Mouse (Mus musculus) CD4-positive, CD25-positive, alpha-beta regulatory T cell, adult 2 months (primary cell): ENCODE measurements around the gene Hebp1.
A peak's percentile ranks its signal among the peaks of the same experiment; 100 is the strongest.

Source experiments
- DNase-seq: peaks from one replicate; pipeline ENCODE4 v3.0.0-alpha.2; 2012; ENCODE audit warnings: low read depth, low spot score

Hebp1 gene

DNA sequence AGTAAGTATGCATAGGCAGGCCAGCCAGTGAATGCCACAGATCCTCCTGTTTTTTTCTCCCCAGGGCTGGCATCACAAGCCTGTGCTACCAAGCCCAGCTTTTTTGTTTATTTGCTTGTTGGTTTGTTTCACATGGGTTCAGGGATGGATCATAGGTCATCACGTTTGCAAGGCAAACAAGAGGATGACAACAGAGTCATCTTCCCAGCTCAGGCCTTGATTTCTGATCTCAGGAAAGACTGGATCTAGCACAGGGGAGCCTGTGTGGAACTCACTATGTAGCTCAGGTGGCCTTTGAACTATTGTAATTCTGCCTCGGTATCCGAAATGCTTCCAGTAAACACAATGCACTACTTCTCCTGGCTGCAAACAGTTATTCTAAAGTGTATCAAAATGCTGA lies 35.5 kb downstream of the Hebp1 start:
- DNase-seq: no peak

DNA sequence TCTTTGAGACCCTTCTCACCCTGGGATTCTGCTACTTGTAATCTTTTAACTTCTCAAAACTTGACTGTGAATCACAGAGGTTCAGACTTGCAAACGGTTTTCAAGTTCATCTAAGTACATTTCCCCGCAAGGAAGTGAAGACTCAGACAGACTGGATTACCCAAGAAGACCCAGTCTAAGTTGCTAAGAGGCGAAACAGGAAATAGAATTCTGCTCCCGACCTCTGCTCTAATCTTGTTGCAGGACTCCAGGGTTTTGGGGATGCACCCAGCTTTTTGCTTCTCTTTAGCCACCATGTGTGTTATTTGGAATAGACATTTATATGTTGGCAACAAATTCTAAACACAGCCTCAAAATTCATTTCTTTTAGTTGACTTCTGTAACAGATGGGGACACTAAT lies 36.5 kb downstream of the Hebp1 start:
- no peak for DNase-seq

DNA sequence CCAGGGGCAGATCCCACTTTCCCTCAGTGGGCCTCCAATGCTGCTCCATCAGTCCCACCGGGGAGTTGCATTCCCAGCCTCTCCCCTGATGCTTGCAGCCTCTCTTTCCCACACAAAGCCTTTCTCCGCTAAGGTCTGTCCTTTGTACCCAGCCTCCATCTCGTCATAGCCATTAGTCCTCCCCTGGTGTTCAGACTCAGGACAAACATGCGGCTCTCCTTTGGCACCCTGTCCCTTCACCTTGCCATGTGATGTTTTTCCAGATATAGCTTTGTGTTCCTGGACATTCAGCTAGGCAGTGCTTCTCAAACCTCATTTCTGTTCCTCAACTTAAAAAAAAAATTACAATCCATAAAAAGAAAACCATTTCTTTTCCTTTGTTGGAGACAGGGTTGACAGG lies 39.3 kb downstream of the Hebp1 start:
- DNase-seq: no peak

DNA sequence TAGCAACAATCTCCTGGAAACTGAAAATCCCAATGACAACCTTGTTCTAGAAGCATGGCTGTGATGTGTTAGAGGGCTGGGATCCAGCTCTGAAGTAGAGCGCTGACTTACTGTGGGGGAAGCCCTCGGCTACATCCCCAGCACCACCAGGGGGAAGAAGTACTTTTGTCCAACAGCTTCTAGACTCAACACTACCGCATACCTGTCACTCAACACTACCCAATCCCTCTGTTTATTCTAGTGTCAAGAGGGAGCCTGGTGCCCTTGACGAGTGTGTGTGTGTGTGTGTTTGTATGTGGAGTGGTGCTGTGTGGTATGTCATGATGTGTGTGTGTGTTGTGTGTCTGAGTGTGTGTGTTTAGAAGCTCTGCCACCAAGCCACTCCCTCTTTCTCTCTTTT lies 40.3 kb downstream of the Hebp1 start:
- DNase-seq: no peak

DNA sequence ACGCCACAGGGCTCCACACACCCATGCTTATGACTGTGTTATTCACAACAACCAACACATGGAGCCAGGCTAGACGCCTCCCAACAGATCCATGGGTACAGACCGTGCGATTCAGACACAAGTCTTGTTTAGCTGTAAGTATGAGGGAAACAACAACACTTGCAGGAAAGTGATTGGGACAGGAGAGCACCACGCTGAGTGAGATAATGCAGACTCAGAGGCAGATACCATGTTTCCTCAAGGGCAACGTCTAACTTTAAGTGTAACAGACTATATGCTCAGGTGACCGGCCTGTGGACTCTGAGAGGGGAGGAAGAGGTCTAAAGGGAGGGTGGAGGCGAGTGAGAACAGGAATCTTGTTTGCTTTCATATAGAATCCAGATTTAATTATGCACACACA lies 41.2 kb downstream of the Hebp1 start:
- DNase-seq: no peak

DNA sequence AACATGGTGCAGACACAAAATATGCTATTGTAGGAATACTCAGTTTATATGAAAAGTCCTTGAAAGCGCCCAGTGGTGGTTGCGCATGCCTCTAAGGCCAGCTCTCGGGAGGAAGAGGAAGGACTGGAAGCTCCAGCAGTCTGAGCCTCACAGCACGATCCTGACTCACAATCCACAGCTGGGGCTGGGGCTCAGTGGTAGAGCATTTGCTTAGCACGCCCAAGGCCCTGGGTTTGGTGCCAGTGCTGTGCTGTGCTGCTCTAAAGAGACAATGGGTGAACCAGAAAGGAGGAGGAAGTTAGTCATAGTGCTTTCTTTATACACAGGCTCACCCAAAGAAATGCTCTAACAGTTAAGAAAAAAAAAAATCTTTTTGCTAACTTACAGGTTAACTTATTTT lies 44.1 kb downstream of the Hebp1 start:
- no peak for DNase-seq

DNA sequence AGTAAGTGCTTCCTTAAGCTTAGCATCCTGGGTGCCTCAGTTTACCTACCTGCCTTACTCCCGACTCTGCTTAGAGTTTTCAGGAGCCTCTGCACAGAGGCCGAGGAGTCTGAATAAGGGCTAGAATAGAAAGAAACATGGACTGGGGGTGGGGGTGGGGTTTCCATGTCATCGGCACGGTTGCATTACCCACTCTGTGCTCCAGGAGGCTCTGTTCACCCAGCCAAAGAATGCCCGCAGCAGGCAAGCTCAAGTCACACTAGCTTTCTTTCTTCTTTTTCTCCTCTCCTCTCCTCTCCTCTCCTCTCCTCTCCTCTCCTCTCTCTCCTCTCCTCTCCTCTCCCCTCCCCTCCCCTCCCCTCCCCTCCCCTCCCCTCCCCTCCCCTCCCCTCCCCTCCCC lies 47.5 kb downstream of the Hebp1 start:
- peak; percentile 55 for DNase-seq

DNA sequence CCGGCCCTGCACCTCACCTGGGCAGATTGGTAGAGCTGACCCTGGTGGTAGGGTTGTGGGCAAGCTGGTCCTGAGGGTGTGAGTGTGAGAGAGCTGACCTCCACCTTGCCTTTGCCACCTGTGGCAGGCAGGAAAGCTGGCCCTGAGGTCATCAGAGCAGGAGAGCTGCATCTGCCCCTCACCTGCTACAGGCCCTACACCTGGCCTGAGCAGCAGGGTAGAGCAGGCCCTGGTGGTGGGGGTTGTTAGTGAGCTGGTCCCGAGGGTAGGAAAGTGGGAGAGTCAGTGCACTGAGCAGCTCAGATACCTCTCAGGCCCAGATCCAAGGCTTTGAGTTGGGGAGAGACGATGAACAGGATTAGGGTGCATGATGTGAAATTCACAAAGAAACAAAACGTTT lies 48.1 kb downstream of the Hebp1 start:
- no peak for DNase-seq

DNA sequence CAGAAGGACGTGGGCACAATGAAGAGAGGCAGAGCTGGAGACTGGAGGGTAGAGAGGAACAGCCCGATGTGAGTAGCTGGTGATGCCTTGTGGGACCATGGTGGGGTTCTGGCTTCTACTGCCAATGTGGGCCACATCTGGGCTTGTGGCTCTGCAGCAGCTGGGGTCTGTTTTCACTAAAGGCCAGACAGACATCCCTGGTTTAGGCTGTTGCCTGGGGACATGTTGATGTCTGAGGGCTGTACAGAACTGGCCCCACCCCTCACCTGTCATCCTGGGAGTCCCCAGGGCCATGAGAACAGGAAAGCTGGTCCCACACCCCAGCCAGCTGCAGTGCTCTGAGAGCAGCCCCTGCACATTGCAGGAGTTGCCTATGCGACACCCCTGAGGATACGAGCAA lies 48.6 kb downstream of the Hebp1 start:
- DNase-seq: no peak

DNA sequence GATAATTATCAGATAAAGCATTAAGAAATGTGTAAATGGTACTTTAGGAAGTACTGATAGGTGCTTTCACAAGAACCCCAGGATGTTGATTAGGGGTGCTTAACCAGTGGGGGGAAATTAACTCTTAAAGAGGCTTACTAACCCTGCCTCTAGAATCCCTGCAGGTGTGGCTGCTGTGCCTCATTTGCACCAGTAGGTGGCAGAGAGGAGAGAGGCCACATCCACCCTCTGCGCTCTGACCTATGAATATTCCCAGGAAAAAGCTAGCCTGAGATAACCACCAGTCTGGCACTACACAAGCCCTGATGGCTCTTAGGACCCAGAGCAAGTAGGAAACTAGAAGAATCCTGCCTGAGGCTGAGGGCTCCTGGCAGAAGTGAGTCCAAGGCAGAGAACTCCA lies 49.3 kb downstream of the Hebp1 start:
- DNase-seq: peak; percentile 39

DNA sequence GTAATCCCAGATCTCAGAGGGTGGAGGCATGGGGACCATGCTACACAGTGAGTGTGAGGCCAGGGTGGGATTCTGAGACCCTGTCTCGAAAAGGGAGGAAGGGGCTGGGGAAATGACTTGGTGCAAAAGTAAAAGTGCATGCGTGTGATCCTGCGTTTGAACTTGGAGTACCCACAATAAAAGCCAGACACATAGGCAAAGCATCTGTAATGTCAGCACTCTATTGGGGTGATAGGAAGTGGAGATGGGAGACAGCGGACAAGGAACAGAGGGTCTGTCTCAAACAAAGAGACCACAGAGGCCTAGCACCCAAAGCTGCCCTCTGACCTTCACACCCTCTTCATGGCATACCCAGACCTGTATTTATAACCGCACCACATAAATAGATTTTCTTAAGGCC lies 51.8 kb downstream of the Hebp1 start:
- no peak for DNase-seq

DNA sequence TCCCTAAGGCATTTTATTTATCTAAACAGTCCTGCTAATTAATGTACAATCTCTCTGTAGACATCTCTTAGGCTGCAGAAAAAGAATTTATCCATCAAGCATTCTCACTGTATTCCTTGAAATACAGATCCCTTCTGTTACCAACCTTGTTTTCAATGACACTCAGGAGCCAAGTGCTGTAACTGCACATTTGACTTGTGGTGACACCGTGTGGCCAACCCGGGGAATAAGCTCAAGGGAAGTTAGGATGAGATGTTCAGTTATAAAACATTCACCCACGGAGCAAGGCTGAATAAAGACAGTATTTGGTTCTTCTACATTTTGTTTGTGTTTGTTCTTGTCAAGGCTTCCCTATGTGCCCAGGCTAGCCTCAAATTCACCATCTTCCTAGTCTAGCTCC lies 53.3 kb downstream of the Hebp1 start:
- peak; percentile 53 for DNase-seq

DNA sequence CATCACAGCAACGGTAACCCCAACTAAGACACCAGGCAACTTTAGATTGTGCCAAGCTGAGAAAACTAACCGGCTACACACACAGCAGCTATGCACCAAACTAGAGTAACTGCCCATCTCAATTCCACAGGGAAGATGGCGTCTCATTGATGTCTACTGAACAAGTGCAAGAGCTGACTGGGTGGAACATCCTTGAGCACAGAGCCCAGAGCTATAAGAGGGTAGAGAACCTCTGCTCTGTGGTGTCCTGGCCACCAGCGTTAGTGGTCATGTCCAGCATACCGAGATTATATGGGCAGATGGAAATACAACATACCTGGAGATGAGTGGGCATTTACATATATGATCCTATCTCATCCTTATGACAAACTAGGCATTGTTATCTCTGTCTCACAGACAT lies 54.7 kb downstream of the Hebp1 start:
- DNase-seq: no peak

DNA sequence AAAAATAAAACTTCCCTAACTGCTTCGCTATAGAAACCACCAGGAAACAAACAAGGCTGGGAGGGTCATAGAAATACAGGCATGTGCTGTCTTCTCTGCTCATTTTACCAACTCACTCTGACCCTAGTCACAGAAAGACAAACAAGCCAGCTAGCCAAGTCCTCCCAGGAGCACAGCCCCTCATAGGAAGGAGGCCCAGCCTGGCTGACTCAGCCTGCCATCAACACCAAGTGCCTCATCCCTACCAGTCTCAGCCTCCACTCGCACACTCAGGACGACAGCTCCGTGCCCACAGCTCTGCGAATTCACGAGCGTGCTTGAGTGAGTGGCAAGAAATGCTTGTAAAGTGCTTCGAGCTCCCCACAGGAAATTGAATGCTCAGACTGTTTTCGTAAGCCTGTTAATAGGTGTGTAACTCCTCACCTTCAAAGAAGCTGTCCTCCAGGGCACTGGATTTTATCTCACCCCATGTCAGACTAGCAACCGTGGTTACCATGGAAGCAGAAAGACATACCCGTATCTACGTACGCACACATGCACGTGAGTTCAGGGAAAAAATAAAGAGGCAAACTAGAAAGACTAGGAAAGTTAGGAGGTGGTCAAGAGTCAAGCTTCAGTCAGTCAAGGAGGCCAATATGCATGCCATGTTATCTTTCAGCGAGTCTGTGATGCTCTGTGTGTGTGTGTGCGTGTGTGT lies 56.2 kb downstream of the Hebp1 start:
- no peak for DNase-seq

DNA sequence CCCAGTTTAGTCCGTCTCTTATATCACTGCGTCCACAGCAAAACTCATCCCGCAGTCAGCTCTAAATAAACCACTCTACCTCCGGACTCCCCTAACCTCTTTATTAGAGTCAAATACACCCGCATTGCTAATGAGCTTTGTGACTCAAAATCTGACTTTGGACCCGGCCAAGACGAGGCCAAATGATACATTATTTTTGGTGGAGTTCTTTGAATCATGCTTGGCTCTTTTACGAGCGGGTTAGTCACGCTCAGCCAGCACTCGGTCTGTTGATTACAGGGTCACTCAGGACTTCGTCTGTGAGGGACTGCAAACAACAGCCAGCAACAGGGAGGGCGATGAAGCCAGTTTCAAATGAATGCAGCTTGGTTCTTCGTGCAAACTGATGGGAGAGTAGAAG lies 59.1 kb downstream of the Hebp1 start:
- DNase-seq: no peak

DNA sequence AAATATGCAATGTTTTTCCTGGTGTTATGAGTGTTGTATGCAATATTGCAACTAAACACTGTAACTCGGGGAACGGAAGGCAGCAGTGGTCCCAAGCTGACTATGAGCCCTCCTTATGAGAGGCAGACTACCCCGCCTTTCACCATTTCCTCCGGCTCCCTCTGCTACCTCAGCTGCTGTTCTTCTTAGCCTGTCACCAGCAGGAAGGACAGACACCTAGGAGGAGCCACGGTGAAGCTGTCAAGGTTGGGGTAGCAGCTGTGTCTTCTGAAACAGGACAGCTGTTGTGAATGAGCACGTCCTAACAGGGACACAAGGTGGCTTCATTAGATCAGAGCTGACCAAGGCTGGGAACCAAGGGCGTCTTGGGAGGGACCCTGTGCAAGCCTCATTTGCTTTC lies 59.6 kb downstream of the Hebp1 start:
- no peak for DNase-seq

DNA sequence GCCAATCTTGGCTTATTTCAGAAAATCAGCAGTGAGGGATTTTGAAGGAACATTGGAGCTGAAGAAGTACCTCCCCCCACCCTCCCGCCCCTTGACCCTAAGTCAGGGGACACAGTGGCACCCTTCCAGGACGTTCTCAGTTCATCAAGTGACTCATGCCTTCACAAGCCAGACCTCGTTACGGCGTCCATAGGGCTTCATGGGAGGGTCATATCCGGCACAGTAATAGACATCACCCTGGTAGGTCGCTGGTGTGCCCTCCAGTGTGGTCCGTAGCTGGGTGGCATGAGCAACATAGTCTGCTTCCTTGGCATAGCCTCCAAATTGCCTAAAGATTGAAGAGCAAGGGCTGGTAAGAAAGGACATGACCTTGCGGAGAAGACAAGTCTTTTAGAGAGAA lies 60.1 kb downstream of the Hebp1 start:
- no peak for DNase-seq

DNA sequence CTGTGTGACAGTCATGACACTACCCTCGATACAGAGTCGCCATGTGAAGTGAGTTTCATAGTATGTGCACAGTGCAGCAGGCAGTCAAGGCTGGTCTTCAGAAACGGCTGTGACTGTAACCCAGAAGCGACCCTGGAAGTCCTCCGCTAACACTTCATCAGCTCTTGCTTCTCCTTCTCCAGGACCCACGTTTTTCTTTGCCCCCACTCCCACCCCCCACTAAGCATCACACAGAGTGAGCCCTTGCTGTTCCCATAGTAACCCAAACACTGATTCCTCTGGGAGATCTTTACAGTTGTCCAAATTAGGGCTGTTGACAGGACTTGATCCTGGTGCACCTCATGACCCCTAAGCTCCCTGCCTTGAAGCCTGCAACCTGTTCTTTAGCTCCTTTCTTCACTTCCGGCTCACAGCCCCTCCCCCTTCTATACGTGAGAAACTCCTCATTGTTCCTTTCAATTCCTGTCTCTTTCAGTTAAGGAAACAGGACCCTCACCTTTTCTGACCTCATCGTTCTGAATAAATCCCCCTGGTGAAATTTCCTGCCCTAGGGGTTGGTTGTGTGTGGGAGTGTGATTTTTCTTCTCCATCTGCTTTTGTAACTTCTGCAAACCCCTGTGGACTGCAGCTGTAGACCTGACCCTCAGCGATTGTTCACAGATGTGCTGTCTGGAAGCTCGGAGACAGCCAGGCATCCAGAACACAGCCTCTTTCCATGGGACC lies 61.2 kb downstream of the Hebp1 start:
- no peak for DNase-seq

DNA sequence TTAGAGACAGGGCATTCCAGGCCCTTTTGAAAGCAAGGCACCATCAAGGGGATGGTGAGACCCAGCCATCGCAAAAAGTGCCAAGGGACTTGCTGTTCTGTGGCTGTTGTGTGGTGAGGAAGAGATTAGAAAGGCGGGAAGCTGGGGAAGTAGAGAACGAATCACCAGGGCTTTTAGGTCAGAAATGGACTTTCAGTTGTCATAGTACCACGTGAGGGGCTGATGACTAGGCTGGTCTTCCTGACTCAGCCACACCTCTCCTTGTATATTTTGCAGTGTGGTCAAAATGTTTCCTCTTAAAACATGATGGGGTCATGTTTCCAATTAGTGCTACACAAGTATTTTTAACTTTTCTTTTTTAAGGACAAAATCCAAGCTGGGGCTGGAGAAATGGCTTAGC lies 62.1 kb downstream of the Hebp1 start:
- DNase-seq: no peak

DNA sequence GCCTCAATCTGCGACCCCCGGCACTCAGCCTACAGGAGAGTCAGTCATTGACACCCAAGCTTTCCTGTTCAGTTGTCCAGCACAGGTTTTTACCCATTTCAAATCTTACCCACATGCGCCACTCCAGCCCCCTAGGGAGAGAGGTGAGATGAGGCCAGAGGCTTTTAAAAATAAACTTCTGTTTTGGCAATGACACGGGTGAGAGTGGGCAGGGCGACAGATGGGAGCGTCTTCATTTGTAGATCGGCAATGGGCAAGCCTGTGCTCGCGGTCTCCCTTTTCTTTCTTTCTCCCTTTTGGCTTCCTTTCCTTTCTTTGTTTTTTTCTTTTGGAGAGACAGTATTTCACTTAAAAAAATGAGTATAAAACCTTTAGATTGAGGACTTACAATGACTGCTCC lies 64.3 kb downstream of the Hebp1 start:
- DNase-seq: no peak

DNA sequence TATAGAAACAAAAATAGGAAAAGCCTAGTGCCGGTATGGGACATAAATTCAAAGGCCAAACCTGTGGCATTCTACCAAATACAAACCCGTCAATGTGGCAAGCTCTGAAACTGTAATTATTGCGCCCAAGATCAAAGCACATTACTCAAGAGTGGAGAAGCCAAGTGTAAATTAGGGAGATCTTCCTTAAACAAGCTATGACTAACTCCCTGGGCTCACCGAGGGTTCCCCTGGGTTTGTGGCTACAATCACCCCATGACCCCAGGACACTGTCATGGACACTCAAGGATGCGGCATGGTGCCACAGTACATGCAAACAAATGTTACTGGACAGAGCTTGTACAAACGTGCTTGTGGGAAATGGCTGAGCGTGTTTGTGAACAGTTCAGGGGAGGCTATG lies 64.7 kb downstream of the Hebp1 start:
- no peak for DNase-seq

DNA sequence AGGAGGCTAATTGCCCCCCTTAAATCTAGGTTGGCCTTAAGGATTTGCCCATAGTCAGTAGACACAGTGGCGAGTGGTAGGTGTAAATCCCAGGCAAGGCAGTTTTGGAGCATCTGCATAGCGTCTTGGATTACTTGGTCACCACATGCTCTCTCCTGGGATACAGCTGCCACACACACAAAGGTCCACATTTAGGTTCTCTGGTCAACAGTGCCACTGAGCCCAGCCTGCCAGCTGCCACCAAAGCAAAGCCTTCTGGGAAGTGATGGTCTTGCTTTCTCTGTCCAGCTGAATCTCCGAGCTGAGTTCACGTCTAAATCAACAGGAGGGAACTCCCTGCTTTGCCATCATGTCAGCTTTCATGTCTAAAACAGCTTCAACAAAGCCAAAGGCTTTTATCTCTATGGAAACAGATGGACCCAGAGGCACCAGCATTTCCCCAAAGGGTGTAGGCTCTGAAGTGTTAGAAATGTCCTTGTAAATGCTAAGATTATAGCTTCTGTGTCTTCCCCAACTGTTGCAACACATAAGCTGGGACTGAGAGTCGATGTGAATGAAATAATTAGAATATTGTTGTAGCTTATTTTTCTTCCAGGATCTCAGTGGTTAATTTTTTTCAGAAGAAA lies 73.0 kb downstream of the Hebp1 start:
- no peak for DNase-seq

DNA sequence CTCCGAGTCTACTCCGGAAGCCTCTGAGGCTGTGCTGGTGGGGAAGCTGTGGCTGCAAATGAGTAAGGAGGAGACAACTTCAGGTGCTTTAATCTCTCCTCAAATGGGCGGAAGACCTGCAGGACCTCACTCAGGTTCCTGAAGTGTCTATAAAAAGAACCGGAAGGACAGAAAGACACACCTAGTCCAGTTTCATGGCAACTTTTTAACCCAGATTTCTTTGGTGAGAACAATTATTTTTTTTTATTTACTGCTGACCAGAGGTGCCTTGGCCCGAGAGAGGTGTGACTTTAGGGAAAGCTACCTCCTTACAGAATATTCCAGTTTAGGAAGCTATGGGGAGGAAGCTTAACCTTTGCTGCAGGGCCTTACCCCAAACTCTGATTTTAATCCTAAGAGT lies 79.6 kb downstream of the Hebp1 start, which contains the start of gene Gprc5d:
Gene Gprc5d, minus strand, starts transcription at position 101 of the 400 bp plus-strand sequence.
- DNase-seq: no peak
